Mouse (Mus musculus): ENCODE results near the gene Gjb4. TPM values are rescaled to one million over a fixed set of nuclear protein-coding genes. Genes with fewer than 3 reads are reported as not detected.

The Gjb4 gene
- total RNA-seq, 1 experiment from 2014 or later: not detected

- ATAC-seq (replicated peaks in 1 of 2; ENCODE audit: insufficient read depth in 1 of 2, low FRiP score in 2 of 2, low TSS enrichment in 1 of 2, low read depth in 1 of 2, poor library complexity in 2 of 2, severe bottlenecking in 2 of 2): no peak
Observed at GRCm38 (mm10) chr4:127358018-127358417, 4.1 kb upstream of the Gjb4 start, which contains the start of gene Gjb5. Gene Gjb5 (minus strand): TSS chr4:127358181.

GRCm38 (mm10) chr4:127354506-127355485 is 915 bp upstream of the Gjb4 start:
- no peak for ATAC-seq (replicated peaks in 1 of 2; ENCODE audit: insufficient read depth in 1 of 2, low FRiP score in 2 of 2, low TSS enrichment in 1 of 2, low read depth in 1 of 2, poor library complexity in 2 of 2, severe bottlenecking in 2 of 2)

- ATAC-seq (replicated peaks in 1 of 2; ENCODE audit: insufficient read depth in 1 of 2, low FRiP score in 2 of 2, low TSS enrichment in 1 of 2, low read depth in 1 of 2, poor library complexity in 2 of 2, severe bottlenecking in 2 of 2): no peak
Observed at GRCm38 (mm10) chr4:127352594-127352993, 1.3 kb downstream of the Gjb4 start.

DNA sequence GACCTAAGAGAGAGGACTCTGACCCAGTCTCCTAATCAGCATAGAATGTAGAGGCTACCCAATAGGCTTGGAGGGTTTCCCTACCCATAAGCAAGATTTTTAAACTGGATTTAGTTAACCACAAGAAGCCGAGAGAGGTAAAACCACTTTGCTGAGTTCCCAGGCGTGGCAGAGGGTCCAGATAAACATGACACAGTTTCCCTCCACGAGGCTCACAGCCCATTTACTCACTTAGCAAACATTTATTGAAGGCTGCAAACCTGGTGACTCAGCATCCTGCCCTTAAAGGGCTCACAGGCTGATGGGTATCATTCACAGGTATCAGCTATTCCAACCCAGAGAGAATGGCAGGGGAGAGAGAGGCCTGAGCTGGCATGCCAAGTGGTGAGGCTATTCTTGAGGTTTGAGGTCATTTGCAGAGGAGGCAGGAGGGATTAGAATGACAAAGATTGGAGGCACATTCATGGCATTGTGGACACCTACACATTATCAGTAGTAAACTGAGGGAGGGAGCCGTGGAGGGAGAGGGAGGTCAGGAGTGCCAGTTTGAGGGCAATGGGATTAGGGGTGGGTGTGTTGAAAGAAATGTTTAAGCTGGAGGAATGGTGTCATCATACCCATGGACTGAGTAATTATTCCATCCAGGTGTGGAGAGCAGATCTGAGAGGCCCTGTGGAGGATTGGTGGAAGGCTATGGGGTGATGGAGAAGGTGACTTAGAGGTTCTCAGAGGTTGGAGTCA is 4.2 kb downstream of the Gjb4 start:
- no peak for ATAC-seq (replicated peaks in 1 of 2; ENCODE audit: insufficient read depth in 1 of 2, low FRiP score in 2 of 2, low TSS enrichment in 1 of 2, low read depth in 1 of 2, poor library complexity in 2 of 2, severe bottlenecking in 2 of 2)

GRCm38 (mm10) chr4:127345000-127345399 is 8.9 kb downstream of the Gjb4 start:
- no peak for ATAC-seq (replicated peaks in 1 of 2; ENCODE audit: insufficient read depth in 1 of 2, low FRiP score in 2 of 2, low TSS enrichment in 1 of 2, low read depth in 1 of 2, poor library complexity in 2 of 2, severe bottlenecking in 2 of 2)

DNA sequence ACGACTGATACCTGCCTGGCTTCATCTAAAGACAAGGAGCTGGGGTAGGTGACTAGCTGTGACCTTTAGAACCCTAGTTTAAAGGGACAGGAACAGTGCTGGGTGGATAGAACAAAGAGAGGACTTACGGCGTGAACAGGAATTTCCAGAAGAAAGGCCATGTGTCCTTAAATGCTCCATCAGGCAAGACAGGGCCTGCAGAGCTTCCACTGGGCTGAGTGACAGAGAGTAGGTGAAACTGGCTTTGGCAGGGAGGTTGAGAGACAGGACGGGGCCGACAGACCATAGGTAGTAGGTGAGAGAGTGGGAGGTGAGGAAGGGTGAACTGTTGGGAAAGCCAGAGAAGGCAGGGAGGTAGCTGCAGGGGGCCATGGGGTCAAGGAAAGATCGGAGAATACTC is 12.5 kb downstream of the Gjb4 start:
- ATAC-seq (replicated peaks in 1 of 2; ENCODE audit: insufficient read depth in 1 of 2, low FRiP score in 2 of 2, low TSS enrichment in 1 of 2, low read depth in 1 of 2, poor library complexity in 2 of 2, severe bottlenecking in 2 of 2): no peak

- ATAC-seq (replicated peaks in 1 of 2; ENCODE audit: insufficient read depth in 1 of 2, low FRiP score in 2 of 2, low TSS enrichment in 1 of 2, low read depth in 1 of 2, poor library complexity in 2 of 2, severe bottlenecking in 2 of 2): no peak; a peak in 1 of 4 replicates
Observed at GRCm38 (mm10) chr4:127337668-127338067, 16.2 kb downstream of the Gjb4 start.

- no peak for ATAC-seq (replicated peaks in 1 of 2; ENCODE audit: insufficient read depth in 1 of 2, low FRiP score in 2 of 2, low TSS enrichment in 1 of 2, low read depth in 1 of 2, poor library complexity in 2 of 2, severe bottlenecking in 2 of 2)
Observed at GRCm38 (mm10) chr4:127334870-127335504, 18.9 kb downstream of the Gjb4 start.

GRCm38 (mm10) chr4:127331171-127331570 is 22.7 kb downstream of the Gjb4 start:
- no peak for ATAC-seq (replicated peaks in 1 of 2; ENCODE audit: insufficient read depth in 1 of 2, low FRiP score in 2 of 2, low TSS enrichment in 1 of 2, low read depth in 1 of 2, poor library complexity in 2 of 2, severe bottlenecking in 2 of 2)

- ATAC-seq (replicated peaks in 1 of 2; ENCODE audit: insufficient read depth in 1 of 2, low FRiP score in 2 of 2, low TSS enrichment in 1 of 2, low read depth in 1 of 2, poor library complexity in 2 of 2, severe bottlenecking in 2 of 2): peak; percentile 27 to 47; a peak in 2 of 4 replicates
Observed at GRCm38 (mm10) chr4:127330181-127331100, 23.4 kb downstream of the Gjb4 start, which contains the start of gene Gjb3. Gene Gjb3 (minus strand): TSS chr4:127330844.

DNA sequence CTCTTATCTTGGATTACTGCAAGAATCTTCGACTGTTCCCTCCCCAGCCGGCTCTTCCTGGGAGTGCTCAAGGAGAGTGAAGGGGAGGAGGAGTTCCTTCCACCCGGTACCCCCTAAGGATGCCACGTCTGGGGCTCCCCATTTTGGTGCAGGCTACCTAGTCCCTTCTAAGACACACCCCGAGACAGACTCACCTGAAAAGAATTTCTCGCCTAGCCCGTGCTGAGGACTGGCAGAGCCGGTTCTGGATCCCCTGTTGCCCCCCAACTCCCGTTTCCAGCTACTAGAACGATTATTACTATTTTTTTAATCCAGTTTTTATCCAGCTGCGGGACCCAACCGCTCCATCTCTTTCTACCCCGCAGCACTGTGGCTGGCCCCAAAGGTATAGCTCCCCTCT is 24.1 kb downstream of the Gjb4 start:
- ATAC-seq (replicated peaks in 1 of 2; ENCODE audit: insufficient read depth in 1 of 2, low FRiP score in 2 of 2, low TSS enrichment in 1 of 2, low read depth in 1 of 2, poor library complexity in 2 of 2, severe bottlenecking in 2 of 2): no peak

- ATAC-seq (replicated peaks in 1 of 2; ENCODE audit: insufficient read depth in 1 of 2, low FRiP score in 2 of 2, low TSS enrichment in 1 of 2, low read depth in 1 of 2, poor library complexity in 2 of 2, severe bottlenecking in 2 of 2): no peak
Observed at GRCm38 (mm10) chr4:127329046-127329445, 24.8 kb downstream of the Gjb4 start.

GRCm38 (mm10) chr4:127328378-127328777 is 25.5 kb downstream of the Gjb4 start:
- ATAC-seq (replicated peaks in 1 of 2; ENCODE audit: insufficient read depth in 1 of 2, low FRiP score in 2 of 2, low TSS enrichment in 1 of 2, low read depth in 1 of 2, poor library complexity in 2 of 2, severe bottlenecking in 2 of 2): no peak

DNA sequence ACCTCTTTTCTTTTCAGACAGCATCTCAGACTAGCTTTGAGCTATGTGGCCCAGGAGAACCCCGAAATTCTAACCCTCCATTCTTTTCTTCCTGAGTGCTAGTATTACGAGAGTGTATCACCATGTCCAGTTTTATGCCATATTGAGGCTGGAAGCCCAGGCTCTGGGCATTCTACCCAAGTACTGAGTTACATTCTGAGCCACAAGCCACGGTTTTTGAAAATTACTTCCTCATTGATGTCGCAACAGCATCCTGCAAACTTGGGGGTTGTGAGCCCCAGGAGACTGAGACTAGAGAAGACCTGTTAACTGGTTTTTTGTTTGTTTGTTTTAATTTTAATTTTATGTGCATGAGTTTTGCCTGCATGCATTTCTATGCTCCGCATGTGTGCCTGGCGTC is 26.1 kb downstream of the Gjb4 start:
- peak; percentile 60 to 75 for ATAC-seq (replicated peaks in 1 of 2; ENCODE audit: insufficient read depth in 1 of 2, low FRiP score in 2 of 2, low TSS enrichment in 1 of 2, low read depth in 1 of 2, poor library complexity in 2 of 2, severe bottlenecking in 2 of 2)

- no peak for ATAC-seq (replicated peaks in 1 of 2; ENCODE audit: insufficient read depth in 1 of 2, low FRiP score in 2 of 2, low TSS enrichment in 1 of 2, low read depth in 1 of 2, poor library complexity in 2 of 2, severe bottlenecking in 2 of 2)
Observed at GRCm38 (mm10) chr4:127327258-127327657, 26.6 kb downstream of the Gjb4 start.

- no peak for ATAC-seq (replicated peaks in 1 of 2; ENCODE audit: insufficient read depth in 1 of 2, low FRiP score in 2 of 2, low TSS enrichment in 1 of 2, low read depth in 1 of 2, poor library complexity in 2 of 2, severe bottlenecking in 2 of 2)
Observed at GRCm38 (mm10) chr4:127325276-127325675, 28.6 kb downstream of the Gjb4 start.

DNA sequence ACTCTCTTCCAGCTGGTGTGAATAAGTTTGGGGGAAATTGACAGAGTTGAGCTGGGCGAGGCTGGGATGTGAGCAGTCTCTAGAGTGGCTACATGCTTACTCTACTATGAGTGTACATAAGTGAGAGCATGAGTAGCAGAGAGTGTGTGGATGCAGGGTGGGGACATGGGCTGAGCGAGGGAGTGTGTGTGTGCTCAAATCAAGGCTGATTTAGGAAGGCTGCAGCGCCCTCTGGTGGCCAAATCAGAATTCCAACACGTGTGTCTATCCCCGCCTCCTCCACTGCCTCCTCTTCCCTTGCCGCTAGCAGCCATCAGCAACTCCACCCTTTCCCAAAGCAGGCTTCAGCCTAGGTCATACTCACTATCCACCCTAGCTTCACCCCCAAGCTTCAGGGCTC is 29.1 kb downstream of the Gjb4 start:
- ATAC-seq (replicated peaks in 1 of 2; ENCODE audit: insufficient read depth in 1 of 2, low FRiP score in 2 of 2, low TSS enrichment in 1 of 2, low read depth in 1 of 2, poor library complexity in 2 of 2, severe bottlenecking in 2 of 2): peak; percentile 70 to 82; a peak in 3 of 4 replicates

Data from hematopoietic stem cell, adult 5-6 weeks (primary cell).